Mouse (Mus musculus) forebrain, embryonic 13.5 days (tissue): Measurements from ENCODE around the gene Slc35a5. TPM values are rescaled to one million over a fixed set of nuclear protein-coding genes. Genes with fewer than 3 reads are reported as not detected.

Experiments used
- ATAC-seq: fragments of 200-750 bp; cut with Nextera tagmentation; 2 replicates; pipeline ENCODE4 v1.8.0; 2017
- H3K27ac ChIP-seq: fragments of 300-500 bp; sonication (generic); 2 replicates; pipeline ENCODE4 v1.5.1; 2015; ENCODE audit warnings: inconsistent platforms, mild to moderate bottlenecking, moderate library complexity
- H3K27me3 ChIP-seq: fragments of 300-500 bp; sonication (generic); 2 replicates; pipeline ENCODE4 v1.6.1; 2015; ENCODE audit warnings: mild to moderate bottlenecking, inconsistent platforms
- H3K36me3 ChIP-seq: fragments of 300-500 bp; sonication (generic); 2 replicates; pipeline ENCODE4 v1.6.1; 2015; ENCODE audit warnings: mild to moderate bottlenecking, inconsistent platforms; ENCODE audit not compliant: poor library complexity, severe bottlenecking
- H3K4me1 ChIP-seq: fragments of 300-500 bp; sonication (generic); 2 replicates; pipeline ENCODE4 v1.6.1; 2015; ENCODE audit warnings: inconsistent platforms
- H3K4me2 ChIP-seq: fragments of 300-500 bp; sonication (generic); 2 replicates; pipeline ENCODE4 v1.6.1; 2015; ENCODE audit warnings: inconsistent platforms, mild to moderate bottlenecking, moderate library complexity
- H3K4me3 ChIP-seq: fragments of 300-500 bp; sonication (generic); 2 replicates; pipeline ENCODE4 v1.5.1; 2015; ENCODE audit warnings: mild to moderate bottlenecking, inconsistent platforms
- H3K9ac ChIP-seq: fragments of 300-500 bp; sonication (generic); 2 replicates; pipeline ENCODE4 v1.6.1; 2015; ENCODE audit warnings: mild to moderate bottlenecking, inconsistent platforms
- H3K9me3 ChIP-seq: fragments of 300-500 bp; sonication (generic); replicated peaks from 2 replicates; pipeline ENCODE4 v1.6.1; 2016; ENCODE audit warnings: inconsistent platforms
- WGBS: fragments of 180-500 bp; shearing (Covaris S2); methylation state at CpG from one replicate; pipeline ENCODE4 v1.1.7; 2015; 5-methylcytosine and 5-hydroxymethylcytosine counted together
- polyA plus RNA-seq: library from polyadenylated mRNA; unstranded; fragments of >200 nt; fragmentation: Nextera tagmentation; extraction: Ambion mirVana; gene quantifications from 2 replicates; pipeline ENCODE4 v1.2.1, GENCODE M21; 2015

Slc35a5 gene
- polyA plus RNA-seq, 1 experiment from 2014 or later: 23.6 TPM

- Histone ChIP-seq H3K4me3 (no peak overlapping the region), H3K27ac (no peak overlapping the region), H3K4me2 (no peak overlapping the region), H3K36me3 (no peaks in the 10 kb centered on the region), H3K4me1 (no peaks in the 10 kb centered on the region), H3K27me3 (no peaks in the 10 kb centered on the region), H3K9ac (no peak overlapping the region), H3K9me3 (no peaks in the 10 kb centered on the region)
- 66% methylated on average over 3 of the region's 3 CpGs for WGBS
- no peak for ATAC-seq
Measured at GRCm38 (mm10) chr16:45104993-45105392, 53.5 kb downstream of the Slc35a5 start.

- no peak for ATAC-seq
- 81% methylated on average over 3 of the region's 3 CpGs for WGBS
- no peaks in the 10 kb centered on the region for H3K36me3 ChIP-seq
- no peak overlapping the region for H3K27ac ChIP-seq
- H3K4me3 ChIP-seq: no peak overlapping the region
- H3K9ac ChIP-seq: no peak overlapping the region
- peaks cover 9% of the 10 kb centered on the region; the same call in 1 of the 2 replicates for H3K4me1 ChIP-seq
- no peaks in the 10 kb centered on the region for H3K9me3 ChIP-seq
- H3K4me2 ChIP-seq: no peak overlapping the region
- no peaks in the 10 kb centered on the region for H3K27me3 ChIP-seq
Measured at GRCm38 (mm10) chr16:45100892-45101291, 57.6 kb downstream of the Slc35a5 start.

- peaks cover 19% of the 10 kb centered on the region for H3K4me1 ChIP-seq
Measured at GRCm38 (mm10) chr16:45098886-45099210, 59.7 kb downstream of the Slc35a5 start.

GRCm38 (mm10) chr16:45098186-45098885 is 60.2 kb downstream of the Slc35a5 start:
- peak overlapping the region; percentile 27; the same call in 1 of the 2 replicates for H3K4me2 ChIP-seq
- peak; percentile 39; the same call in 1 of the 2 replicates for ATAC-seq
- WGBS: 59% methylated on average over 10 of the region's 10 CpGs

More at GRCm38 (mm10) chr16:45098886-45099210, 59.7 kb downstream of the Slc35a5 start:
- H3K27me3 ChIP-seq: no peaks in the 10 kb centered on the region
- peak overlapping the region; percentile 27; the same call in 1 of the 2 replicates for H3K4me2 ChIP-seq
- no peak for ATAC-seq
- WGBS: 68% methylated on average over 6 of the region's 6 CpGs
- H3K4me3 ChIP-seq: no peak overlapping the region
- no peaks in the 10 kb centered on the region for H3K9me3 ChIP-seq
- no peaks in the 10 kb centered on the region for H3K36me3 ChIP-seq
- H3K27ac ChIP-seq: no peak overlapping the region
- 0 out of 2 replicates have a peak overlapping the region, but pooled peaks have one; percentile 6 for H3K9ac ChIP-seq

GRCm38 (mm10) chr16:45097467-45097866 is 61.0 kb downstream of the Slc35a5 start:
- Histone ChIP-seq H3K9me3 (no peaks in the 10 kb centered on the region), H3K4me2 (no peak overlapping the region), H3K36me3 (no peaks in the 10 kb centered on the region), H3K4me3 (no peak overlapping the region), H3K4me1 (peaks cover 28% of the 10 kb centered on the region), H3K27ac (no peak overlapping the region), H3K9ac (no peak overlapping the region), H3K27me3 (no peaks in the 10 kb centered on the region)
- WGBS: 93% methylated on average over 2 of the region's 2 CpGs
- no peak for ATAC-seq

More at GRCm38 (mm10) chr16:45098186-45098885, 60.2 kb downstream of the Slc35a5 start:
- H3K27ac ChIP-seq: no peak overlapping the region
- no peaks in the 10 kb centered on the region for H3K27me3 ChIP-seq
- peaks cover 24% of the 10 kb centered on the region for H3K4me1 ChIP-seq
- H3K9me3 ChIP-seq: no peaks in the 10 kb centered on the region
- no peak overlapping the region for H3K4me3 ChIP-seq
- 0 out of 2 replicates have a peak overlapping the region, but pooled peaks have one; percentile 6 for H3K9ac ChIP-seq
- H3K36me3 ChIP-seq: no peaks in the 10 kb centered on the region

GRCm38 (mm10) chr16:45095561-45096482 is 62.7 kb downstream of the Slc35a5 start:
- Histone ChIP-seq H3K27me3 (no peaks in the 10 kb centered on the region), H3K4me1 (peaks cover 28% of the 10 kb centered on the region), H3K27ac (no peak overlapping the region), H3K36me3 (no peaks in the 10 kb centered on the region), H3K4me3 (no peak overlapping the region), H3K9ac (no peak overlapping the region), H3K9me3 (no peaks in the 10 kb centered on the region), H3K4me2 (no peak overlapping the region)
- WGBS: 92% methylated on average over 26 of the region's 26 CpGs
- ATAC-seq: no peak

GRCm38 (mm10) chr16:45095030-45095429 is 63.5 kb downstream of the Slc35a5 start:
- H3K4me1 ChIP-seq: peaks cover 28% of the 10 kb centered on the region
- no peak overlapping the region for H3K9ac ChIP-seq
- H3K27ac ChIP-seq: no peak overlapping the region
- no peak for ATAC-seq
- H3K4me2 ChIP-seq: peak overlapping the region; percentile 57; the same call in 1 of the 2 replicates
- no peaks in the 10 kb centered on the region for H3K9me3 ChIP-seq
- no peak overlapping the region for H3K4me3 ChIP-seq
- no peaks in the 10 kb centered on the region for H3K36me3 ChIP-seq
- H3K27me3 ChIP-seq: no peaks in the 10 kb centered on the region
- 94% methylated on average over 13 of the region's 13 CpGs for WGBS

- peak; percentile 41 for ATAC-seq
- Histone ChIP-seq H3K4me3 (peak overlapping the region; percentile 32), H3K27ac (0 out of 2 replicates have a peak overlapping the region, but pooled peaks have one; percentile 35), H3K4me2 (peak overlapping the region; percentile 57), H3K36me3 (no peaks in the 10 kb centered on the region), H3K27me3 (no peaks in the 10 kb centered on the region), H3K9ac (peak overlapping the region; percentile 53), H3K9me3 (no peaks in the 10 kb centered on the region), H3K4me1 (peaks cover 28% of the 10 kb centered on the region)
- 10% methylated on average over 9 of the region's 9 CpGs for WGBS
Measured at GRCm38 (mm10) chr16:45094136-45094756, 64.3 kb downstream of the Slc35a5 start.

- WGBS: 30% methylated on average over 6 of the region's 6 CpGs
- no peaks in the 10 kb centered on the region for H3K9me3 ChIP-seq
- H3K36me3 ChIP-seq: no peaks in the 10 kb centered on the region
- H3K4me2 ChIP-seq: peak within 1 kb of the TSS; percentile 57
- 0 out of 2 replicates have a peak within 1 kb of the TSS, but pooled peaks have one; percentile 35 for H3K27ac ChIP-seq
- H3K9ac ChIP-seq: peak within 1 kb of the TSS; percentile 53
- no peaks in the 10 kb centered on the region for H3K27me3 ChIP-seq
- no peak for ATAC-seq
- peaks cover 20% of the 10 kb centered on the region for H3K4me1 ChIP-seq
- H3K4me3 ChIP-seq: peak within 1 kb of the TSS; percentile 32
Measured at GRCm38 (mm10) chr16:45093137-45093731, 65.3 kb downstream of the Slc35a5 start, which contains the start of gene Ccdc80. TSS of gene Ccdc80 (plus strand) at chr16:45093402.

GRCm38 (mm10) chr16:45090005-45090404 is 68.5 kb downstream of the Slc35a5 start:
- Histone ChIP-seq H3K27me3 (no peaks in the 10 kb centered on the region), H3K4me2 (no peak overlapping the region), H3K9ac (no peak overlapping the region), H3K27ac (no peak overlapping the region), H3K4me1 (peaks cover 20% of the 10 kb centered on the region), H3K4me3 (no peak overlapping the region), H3K9me3 (no peaks in the 10 kb centered on the region), H3K36me3 (no peaks in the 10 kb centered on the region)
- peak; percentile 87 for ATAC-seq
- WGBS: 15% methylated on average over 10 of the region's 10 CpGs
